Mouse (Mus musculus) right cerebral cortex, postnatal 14 days (tissue): ENCODE data around the gene Ankrd23.

Source experiments
- DNase-seq: peaks from one replicate; pipeline ENCODE4 v3.0.0; 2022

Gene Ankrd23

GRCm38 (mm10) chr1:36562388-36562787 lies 25.7 kb upstream of the Ankrd23 start:
- no peak for DNase-seq

GRCm38 (mm10) chr1:36560903-36561302 lies 24.2 kb upstream of the Ankrd23 start:
- DNase-seq: no peak

GRCm38 (mm10) chr1:36559888-36560287 lies 23.2 kb upstream of the Ankrd23 start:
- no peak for DNase-seq

GRCm38 (mm10) chr1:36559256-36559655 lies 22.6 kb upstream of the Ankrd23 start:
- no peak for DNase-seq

- peak; percentile 76 for DNase-seq
Measured at GRCm38 (mm10) chr1:36558031-36558993, 21.6 kb upstream of the Ankrd23 start, which contains the start of gene Sema4c. TSS of gene Sema4c (minus strand) at chr1:36558349.

- peak; percentile 74 for DNase-seq
Measured at GRCm38 (mm10) chr1:36557457-36558011, 20.9 kb upstream of the Ankrd23 start.

GRCm38 (mm10) chr1:36556553-36557456 lies 20.1 kb upstream of the Ankrd23 start:
- DNase-seq: peak; percentile 97

GRCm38 (mm10) chr1:36555798-36556395 lies 19.2 kb upstream of the Ankrd23 start:
- no peak for DNase-seq

- DNase-seq: no peak
Measured at GRCm38 (mm10) chr1:36554633-36555399, 18.1 kb upstream of the Ankrd23 start.

- no peak for DNase-seq
Measured at GRCm38 (mm10) chr1:36552506-36552905, 15.8 kb upstream of the Ankrd23 start.

- no peak for DNase-seq
Measured at GRCm38 (mm10) chr1:36551904-36552303, 15.2 kb upstream of the Ankrd23 start.

GRCm38 (mm10) chr1:36550075-36550863 lies 13.6 kb upstream of the Ankrd23 start:
- no peak for DNase-seq

GRCm38 (mm10) chr1:36549491-36549890 lies 12.8 kb upstream of the Ankrd23 start:
- DNase-seq: no peak

- DNase-seq: no peak
Measured at GRCm38 (mm10) chr1:36548771-36549170, 12.1 kb upstream of the Ankrd23 start.

- DNase-seq: peak; percentile 56
Measured at GRCm38 (mm10) chr1:36547981-36548598, 11.4 kb upstream of the Ankrd23 start.

- DNase-seq: peak; percentile 96
Measured at GRCm38 (mm10) chr1:36546888-36547471, 10.3 kb upstream of the Ankrd23 start, which contains the start of gene Ankrd39. TSS of gene Ankrd39 (minus strand) at chr1:36547445.

- DNase-seq: no peak
Measured at GRCm38 (mm10) chr1:36545845-36546600, 9.3 kb upstream of the Ankrd23 start.

- DNase-seq: no peak
Measured at GRCm38 (mm10) chr1:36545382-36545781, 8.7 kb upstream of the Ankrd23 start.

GRCm38 (mm10) chr1:36542925-36543324 lies 6.2 kb upstream of the Ankrd23 start:
- no peak for DNase-seq
